Mouse (Mus musculus): ENCODE results near the gene Polr3g. TPM values are rescaled to one million over a fixed set of nuclear protein-coding genes. Genes with fewer than 3 reads are reported as not detected.

Polr3g gene
- polyA plus RNA-seq, 1 experiment: 3.1 TPM

GRCm38 (mm10) chr13:81689587-81689986 is 21.2 kb downstream of the Polr3g start:
- WGBS: 87% methylated on average over 3 of the region's 3 CpGs
- DNase-seq: no peak
- H3K4me1 ChIP-seq (ENCODE audit: control insufficient read depth, insufficient read depth, low read length): no peaks in the 10 kb centered on the region
- H3K36me3 ChIP-seq (ENCODE audit: control insufficient read depth, insufficient read depth, low read length): no peaks in the 10 kb centered on the region
- TF ChIP-seq CTCF (conservative IDR thresholded peaks at IDR 0.05; ENCODE audit: insufficient read depth, insufficient read length, low read depth, low read length) (no peak), POLR2A (IDR thresholded peaks at IDR 0.05; ENCODE audit: low read depth, low read length) (no peak)
- no peak overlapping the region for H3K27ac ChIP-seq (ENCODE audit: insufficient read depth, low read depth, low read length)
- H3K4me3 ChIP-seq (ENCODE audit: insufficient read depth, low read depth, low read length): no peak overlapping the region
- H3K27me3 ChIP-seq (replicated peaks; ENCODE audit: control insufficient read depth, insufficient read depth, low read length): no peaks in the 10 kb centered on the region

- no peak for DNase-seq
- no peaks in the 10 kb centered on the region for H3K4me1 ChIP-seq (ENCODE audit: control insufficient read depth, insufficient read depth, low read length)
- 87% methylated on average over 3 of the region's 3 CpGs for WGBS
Measured at GRCm38 (mm10) chr13:81684884-81685283, 25.9 kb downstream of the Polr3g start.

GRCm38 (mm10) chr13:81684258-81684657 is 26.6 kb downstream of the Polr3g start:
- no peak for TF ChIP-seq POLR2A (IDR thresholded peaks at IDR 0.05; ENCODE audit: low read depth, low read length)
- no peak for TF ChIP-seq CTCF (conservative IDR thresholded peaks at IDR 0.05; ENCODE audit: insufficient read depth, insufficient read length, low read depth, low read length)
- no peaks in the 10 kb centered on the region for H3K27me3 ChIP-seq (replicated peaks; ENCODE audit: control insufficient read depth, insufficient read depth, low read length)
- no peak overlapping the region for H3K27ac ChIP-seq (ENCODE audit: insufficient read depth, low read depth, low read length)
- no peaks in the 10 kb centered on the region for H3K36me3 ChIP-seq (ENCODE audit: control insufficient read depth, insufficient read depth, low read length)
- no peak for DNase-seq
- no peak overlapping the region for H3K4me3 ChIP-seq (ENCODE audit: insufficient read depth, low read depth, low read length)
- H3K4me1 ChIP-seq (ENCODE audit: control insufficient read depth, insufficient read depth, low read length): no peaks in the 10 kb centered on the region
- 78% methylated on average over 5 of the region's 5 CpGs for WGBS

More at GRCm38 (mm10) chr13:81684884-81685283, 25.9 kb downstream of the Polr3g start:
- no peaks in the 10 kb centered on the region for H3K36me3 ChIP-seq (ENCODE audit: control insufficient read depth, insufficient read depth, low read length)
- H3K4me3 ChIP-seq (ENCODE audit: insufficient read depth, low read depth, low read length): no peak overlapping the region
- H3K27ac ChIP-seq (ENCODE audit: insufficient read depth, low read depth, low read length): no peak overlapping the region
- no peak for TF ChIP-seq CTCF (conservative IDR thresholded peaks at IDR 0.05; ENCODE audit: insufficient read depth, insufficient read length, low read depth, low read length)
- TF ChIP-seq POLR2A (IDR thresholded peaks at IDR 0.05; ENCODE audit: low read depth, low read length): no peak
- H3K27me3 ChIP-seq (replicated peaks; ENCODE audit: control insufficient read depth, insufficient read depth, low read length): no peaks in the 10 kb centered on the region

- H3K4me3 ChIP-seq (ENCODE audit: insufficient read depth, low read depth, low read length): no peak overlapping the region
- no peaks in the 10 kb centered on the region for H3K27me3 ChIP-seq (replicated peaks; ENCODE audit: control insufficient read depth, insufficient read depth, low read length)
- WGBS: 97% methylated on average over 3 of the region's 3 CpGs
- H3K4me1 ChIP-seq (ENCODE audit: control insufficient read depth, insufficient read depth, low read length): no peaks in the 10 kb centered on the region
- no peak for DNase-seq
- no peaks in the 10 kb centered on the region for H3K36me3 ChIP-seq (ENCODE audit: control insufficient read depth, insufficient read depth, low read length)
- no peak overlapping the region for H3K27ac ChIP-seq (ENCODE audit: insufficient read depth, low read depth, low read length)
- TF ChIP-seq CTCF (conservative IDR thresholded peaks at IDR 0.05; ENCODE audit: insufficient read depth, insufficient read length, low read depth, low read length) (no peak), POLR2A (IDR thresholded peaks at IDR 0.05; ENCODE audit: low read depth, low read length) (no peak)
Measured at GRCm38 (mm10) chr13:81683107-81683506, 27.7 kb downstream of the Polr3g start.

DNA sequence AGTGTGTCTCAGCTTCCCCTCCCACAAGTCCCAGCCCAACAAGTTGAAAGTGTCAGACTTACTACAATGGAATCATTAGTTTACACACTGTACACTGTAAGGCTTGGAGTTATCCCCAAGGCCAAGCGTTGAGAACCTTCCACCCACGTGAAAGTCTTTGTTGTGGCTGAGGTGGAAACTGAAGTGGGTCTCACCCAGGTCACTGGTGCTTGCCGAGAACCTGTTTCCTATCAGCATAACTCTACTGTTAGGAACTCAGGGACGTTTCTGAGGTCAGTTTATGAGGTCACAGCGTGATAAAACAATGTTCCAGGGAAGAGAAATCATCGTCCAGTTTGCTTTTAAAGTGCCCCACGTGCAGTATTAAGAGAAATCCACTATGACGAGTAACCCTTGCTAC is 35.5 kb downstream of the Polr3g start:
- H3K4me3 ChIP-seq (ENCODE audit: insufficient read depth, low read depth, low read length): no peak overlapping the region
- 85% methylated on average over 8 of the region's 8 CpGs for WGBS
- TF ChIP-seq CTCF (conservative IDR thresholded peaks at IDR 0.05; ENCODE audit: insufficient read depth, insufficient read length, low read depth, low read length): no peak
- TF ChIP-seq POLR2A (IDR thresholded peaks at IDR 0.05; ENCODE audit: low read depth, low read length): no peak
- H3K27me3 ChIP-seq (replicated peaks; ENCODE audit: control insufficient read depth, insufficient read depth, low read length): no peaks in the 10 kb centered on the region
- H3K4me1 ChIP-seq (ENCODE audit: control insufficient read depth, insufficient read depth, low read length): no peaks in the 10 kb centered on the region
- peaks cover 3% of the 10 kb centered on the region for H3K36me3 ChIP-seq (ENCODE audit: control insufficient read depth, insufficient read depth, low read length)
- H3K27ac ChIP-seq (ENCODE audit: insufficient read depth, low read depth, low read length): no peak overlapping the region
- no peak for DNase-seq

DNA sequence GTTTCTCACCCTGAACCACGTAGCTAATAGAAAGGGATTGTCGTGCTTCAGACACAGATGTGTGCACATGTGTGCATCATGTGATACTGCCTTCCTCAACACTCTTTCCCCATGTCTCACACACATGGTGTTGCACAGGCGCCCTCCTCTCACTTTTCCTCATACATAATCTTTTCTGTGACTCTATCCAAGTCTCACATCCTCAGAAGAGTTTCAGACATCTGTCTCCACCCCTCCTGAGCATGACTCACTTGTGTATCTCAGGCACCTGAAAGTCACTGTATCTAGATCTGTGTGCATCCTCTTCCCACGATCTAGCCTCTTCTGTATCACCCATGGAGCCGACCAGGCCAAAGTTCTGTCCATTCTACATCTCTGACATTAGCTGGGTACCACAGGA is 43.1 kb downstream of the Polr3g start:
- TF ChIP-seq CTCF (conservative IDR thresholded peaks at IDR 0.05; ENCODE audit: insufficient read depth, insufficient read length, low read depth, low read length): no peak
- no peak for TF ChIP-seq POLR2A (IDR thresholded peaks at IDR 0.05; ENCODE audit: low read depth, low read length)
- DNase-seq: no peak
- H3K27me3 ChIP-seq (replicated peaks; ENCODE audit: control insufficient read depth, insufficient read depth, low read length): no peaks in the 10 kb centered on the region
- H3K36me3 ChIP-seq (ENCODE audit: control insufficient read depth, insufficient read depth, low read length): peaks cover 12% of the 10 kb centered on the region
- 92% methylated on average over 5 of the region's 5 CpGs for WGBS
- no peak overlapping the region for H3K4me3 ChIP-seq (ENCODE audit: insufficient read depth, low read depth, low read length)
- H3K4me1 ChIP-seq (ENCODE audit: control insufficient read depth, insufficient read depth, low read length): no peaks in the 10 kb centered on the region
- no peak overlapping the region for H3K27ac ChIP-seq (ENCODE audit: insufficient read depth, low read depth, low read length)

- Histone ChIP-seq H3K4me3 (ENCODE audit: insufficient read depth, low read depth, low read length) (no peak overlapping the region), H3K27me3 (replicated peaks; ENCODE audit: control insufficient read depth, insufficient read depth, low read length) (no peaks in the 10 kb centered on the region), H3K4me1 (ENCODE audit: control insufficient read depth, insufficient read depth, low read length) (no peaks in the 10 kb centered on the region), H3K36me3 (ENCODE audit: control insufficient read depth, insufficient read depth, low read length) (peaks cover 11% of the 10 kb centered on the region), H3K27ac (ENCODE audit: insufficient read depth, low read depth, low read length) (no peak overlapping the region)
- DNase-seq: no peak
- WGBS: 77% methylated on average over 5 of the region's 5 CpGs
- TF ChIP-seq CTCF (conservative IDR thresholded peaks at IDR 0.05; ENCODE audit: insufficient read depth, insufficient read length, low read depth, low read length) (no peak), POLR2A (IDR thresholded peaks at IDR 0.05; ENCODE audit: low read depth, low read length) (no peak)
Measured at GRCm38 (mm10) chr13:81664331-81664698, 46.5 kb downstream of the Polr3g start.
